Mouse (Mus musculus) liver, embryonic 14.5 days (tissue): ENCODE results near the gene Ntsr1.

Source experiments
- CTCF ChIP-seq: IDR thresholded peaks from 2 replicates; pipeline ENCODE4 v1.5.1; 2016; ENCODE audit warnings: antibody characterized with exemption, low read depth, control low read depth
- EP300 ChIP-seq: IDR thresholded peaks from 2 replicates; pipeline ENCODE4 v1.6.1; 2016; ENCODE audit warnings: antibody characterized with exemption, low read depth

DNA sequence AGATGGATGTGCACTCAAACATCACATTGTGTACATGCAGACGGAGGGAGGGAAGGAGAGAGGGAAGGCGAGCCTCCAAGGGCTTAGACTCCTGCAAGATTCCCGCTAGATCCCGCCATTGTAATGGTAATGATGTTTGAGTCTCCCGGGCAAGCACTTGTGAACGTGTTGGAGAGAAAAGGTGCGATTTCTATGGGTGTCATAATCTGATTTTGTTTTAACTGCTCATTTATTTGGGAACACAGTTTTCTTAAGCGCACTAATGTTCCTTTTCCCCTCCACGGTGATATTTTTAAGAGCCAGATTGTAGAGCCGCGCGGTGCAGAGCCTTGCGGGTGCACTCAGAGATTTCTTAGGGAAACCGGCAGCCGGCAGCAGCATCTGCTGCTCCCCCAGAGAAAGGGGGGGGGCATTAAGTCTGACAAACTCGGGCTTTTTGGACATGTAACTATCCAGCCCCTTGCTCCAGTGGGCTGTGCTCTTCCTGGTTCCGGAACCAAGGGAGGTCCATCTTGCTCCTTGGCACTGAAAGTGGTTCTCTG, 11.5 kb upstream of the Ntsr1 start:
- TF ChIP-seq EP300, result no peak
- no peak for TF ChIP-seq CTCF
